18 mouse cellular contexts compared by ENCODE assay signal in the genomic region with DNA sequence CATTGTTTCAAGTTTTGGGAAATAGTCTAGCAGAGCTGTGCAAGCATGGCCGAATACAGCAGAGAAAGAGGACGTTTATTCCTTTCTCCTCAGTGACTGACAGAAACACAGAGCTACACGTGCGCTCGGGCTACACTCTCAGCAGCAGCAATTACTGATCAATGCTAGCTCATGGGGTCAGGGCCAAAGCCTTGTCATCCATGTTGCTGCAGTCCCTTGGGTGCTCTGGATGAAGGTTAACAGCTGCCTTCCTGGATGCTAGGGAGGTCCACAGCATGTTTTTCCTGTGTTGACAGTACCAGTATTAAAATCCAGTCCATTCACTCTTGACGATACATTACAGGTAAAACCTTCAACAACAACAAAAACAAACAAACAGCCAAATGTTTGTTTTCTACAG.
A peak's percentile ranks its signal among the peaks of the same experiment; 100 is the strongest.
DNase-seq lines count a peak whose midpoint lies in the region; ATAC-seq lines count a peak whose summit lies in the region.
"Had no signal": no experiment of that assay in that cellular context is flagged by ENCODE, and none has a peak within 500 bp of the region (broad histone marks: within the 10 kb centered on the region; RNA-seq: fewer than 3 reads in every experiment).

No protein-coding gene starts in this region.

- no peak overlapping the region for H3K4me3 ChIP-seq in heart, embryonic 10.5 days
- H3K4me3 ChIP-seq in midbrain, embryonic 13.5 days (replicated peaks): no peak overlapping the region
- H3K4me3 ChIP-seq in midbrain, embryonic 14.5 days (replicated peaks; ENCODE audit: low read depth, low read length): no peak overlapping the region
- H3K4me3 ChIP-seq: embryonic facial prominence, embryonic 12.5 days; forebrain, embryonic 12.5 days; hindbrain, embryonic 15.5 days had no signal

- 80% methylated on average over 6 of the region's 6 CpGs for WGBS in heart, embryonic 10.5 days
- 74% methylated on average over 6 of the region's 6 CpGs for WGBS in midbrain, embryonic 13.5 days
- WGBS in midbrain, embryonic 14.5 days: 76% methylated on average over 6 of the region's 6 CpGs

- H3K4me1 ChIP-seq in heart, embryonic 10.5 days: no peaks in the 10 kb centered on the region
- H3K4me1 ChIP-seq in midbrain, embryonic 13.5 days (replicated peaks): peaks cover 12% of the 10 kb centered on the region
- no peaks in the 10 kb centered on the region for H3K4me1 ChIP-seq in midbrain, embryonic 14.5 days (ENCODE audit: control insufficient read depth, insufficient read depth, low read length)
- H3K4me1 ChIP-seq: hindbrain, embryonic 15.5 days had no signal

- H3K27ac ChIP-seq in heart, embryonic 10.5 days: no peak overlapping the region
- H3K27ac ChIP-seq in midbrain, embryonic 13.5 days: no peak overlapping the region
- no peak overlapping the region for H3K27ac ChIP-seq in midbrain, embryonic 14.5 days (replicated peaks; ENCODE audit: low read depth, low read length)
- H3K27ac ChIP-seq: embryonic facial prominence, embryonic 12.5 days; forebrain, embryonic 12.5 days; hindbrain, embryonic 15.5 days had no signal

- peak; percentile 52 to 60 for DNase-seq in heart, adult 18-20 months
- no peak for DNase-seq in heart, embryonic 10.5 days (ENCODE audit: low spot score)
- no peak for DNase-seq in midbrain, embryonic 14.5 days
- peak; percentile 30 to 54 for DNase-seq in heart, adult 9 months (ENCODE audit: low spot score in 2 of 2)
- DNase-seq in heart, postnatal 36 days: peak; percentile 11 to 15
- no peak for DNase-seq in thymus, postnatal 36 days
- no peak for DNase-seq in right cerebral cortex, adult 18-20 months
- DNase-seq: adrenal gland, postnatal 10 days; cerebellum, adult 11 months; cerebellum, adult 8-10 months; cerebellum, postnatal 14 days; gastrocnemius, postnatal 10 days had no signal

- no peaks in the 10 kb centered on the region for H3K36me3 ChIP-seq in heart, embryonic 10.5 days
- H3K36me3 ChIP-seq in midbrain, embryonic 13.5 days: no peaks in the 10 kb centered on the region
- H3K36me3 ChIP-seq in midbrain, embryonic 14.5 days (ENCODE audit: control insufficient read depth, insufficient read depth, low read length): no peaks in the 10 kb centered on the region
- H3K36me3 ChIP-seq: embryonic facial prominence, embryonic 12.5 days; forebrain, embryonic 12.5 days; hindbrain, embryonic 15.5 days had no signal

- intact Hi-C loops in heart, postnatal 36 days (cut with DNase I): no loop called here

- no peaks in the 10 kb centered on the region for H3K27me3 ChIP-seq in heart, embryonic 10.5 days (ENCODE audit: insufficient read depth, poor library complexity, severe bottlenecking)
- H3K27me3 ChIP-seq in midbrain, embryonic 13.5 days: no peaks in the 10 kb centered on the region
- H3K27me3 ChIP-seq in midbrain, embryonic 14.5 days (ENCODE audit: control insufficient read depth, insufficient read depth, low read length): no peaks in the 10 kb centered on the region
- H3K27me3 ChIP-seq: embryonic facial prominence, embryonic 12.5 days; forebrain, embryonic 12.5 days; hindbrain, embryonic 15.5 days had no signal

- no peak overlapping the region for H3K9ac ChIP-seq in midbrain, embryonic 13.5 days (replicated peaks)
- H3K9ac ChIP-seq in midbrain, embryonic 14.5 days (replicated peaks; ENCODE audit: low read length): no peak overlapping the region
- H3K9ac ChIP-seq: embryonic facial prominence, embryonic 12.5 days; forebrain, embryonic 12.5 days; hindbrain, embryonic 15.5 days had no signal

- no peak overlapping the region for H3K4me2 ChIP-seq in midbrain, embryonic 13.5 days (replicated peaks)
- H3K4me2 ChIP-seq in midbrain, embryonic 14.5 days (ENCODE audit: low read length): no peak overlapping the region
- H3K4me2 ChIP-seq: embryonic facial prominence, embryonic 12.5 days; forebrain, embryonic 12.5 days; hindbrain, embryonic 15.5 days had no signal

- 0 out of 2 replicates have a peak, but pooled peaks have one; percentile 25 for ATAC-seq in midbrain, embryonic 13.5 days
- no peak for ATAC-seq in midbrain, embryonic 14.5 days (ENCODE audit: low FRiP score, low TSS enrichment)
- ATAC-seq: forebrain, embryonic 16.5 days; intestine, embryonic 16.5 days had no signal

- no peaks in the 10 kb centered on the region for H3K9me3 ChIP-seq in heart, embryonic 10.5 days
- H3K9me3 ChIP-seq in midbrain, embryonic 13.5 days: no peaks in the 10 kb centered on the region
- no peaks in the 10 kb centered on the region for H3K9me3 ChIP-seq in midbrain, embryonic 14.5 days (ENCODE audit: control insufficient read depth, low read length)
- H3K9me3 ChIP-seq: embryonic facial prominence, embryonic 12.5 days; forebrain, embryonic 12.5 days; hindbrain, embryonic 15.5 days had no signal

Comparison
In these comparisons a context has a peak if more than half of its experiments do, and no peak if none do; other contexts are left out.
1. DNase-seq: peak in heart, adult 18-20 months (2 of 2), heart, adult 9 months (2 of 2) and heart, postnatal 36 days (2 of 2); none in heart, embryonic 10.5 days (single experiment), midbrain, embryonic 14.5 days (single experiment), thymus, postnatal 36 days (0 of 2) and right cerebral cortex, adult 18-20 months (single experiment).